Mouse (Mus musculus): Measurements from ENCODE around the gene Sdsl. TPM values are rescaled to one million over a fixed set of nuclear protein-coding genes. Genes with fewer than 3 reads are reported as not detected.

The Sdsl gene
- total and polyA plus RNA-seq, 2 experiments from 2014 or later, result 1.3 to 3.1 TPM

GRCm38 (mm10) chr5:120468830-120469229, 3.8 kb downstream of the Sdsl start:
- no peaks in the 10 kb centered on the region for H3K27me3 ChIP-seq (ENCODE audit: insufficient read depth, low read length)
- no peaks in the 10 kb centered on the region for H3K36me3 ChIP-seq (ENCODE audit: insufficient read depth)
- no peak for TF ChIP-seq CTCF (IDR thresholded peaks at IDR 0.05; ENCODE audit: low read depth)
- no peak overlapping the region for H3K9ac ChIP-seq
- no peaks in the 10 kb centered on the region for H3K9me3 ChIP-seq (ENCODE audit: low read length)
- 93% methylated on average over 6 of the region's 6 CpGs for WGBS
- no peak for DNase-seq
- H3K4me3 ChIP-seq (ENCODE audit: low read depth, low read length), result no peak overlapping the region
- no peak for ATAC-seq
- H3K4me2 ChIP-seq (ENCODE audit: low read depth), result no peak overlapping the region
- H3K4me1 ChIP-seq (ENCODE audit: insufficient read depth), result no peaks in the 10 kb centered on the region
- H3K27ac ChIP-seq (ENCODE audit: low read depth, low read length), result no peak overlapping the region

- Histone ChIP-seq H3K27ac (ENCODE audit: low read depth, low read length) (no peak overlapping the region), H3K9me3 (ENCODE audit: low read length) (no peaks in the 10 kb centered on the region), H3K27me3 (ENCODE audit: insufficient read depth, low read length) (no peaks in the 10 kb centered on the region), H3K4me3 (ENCODE audit: low read depth, low read length) (no peak overlapping the region), H3K4me1 (ENCODE audit: insufficient read depth) (no peaks in the 10 kb centered on the region), H3K9ac (no peak overlapping the region), H3K36me3 (ENCODE audit: insufficient read depth) (no peaks in the 10 kb centered on the region), H3K4me2 (ENCODE audit: low read depth) (no peak overlapping the region)
- no peak for TF ChIP-seq CTCF (IDR thresholded peaks at IDR 0.05; ENCODE audit: low read depth)
- ATAC-seq (no peak), DNase-seq (no peak)
- 90% methylated on average over 5 of the region's 5 CpGs for WGBS
These were observed 4.3 kb downstream of the Sdsl start for GRCm38 (mm10) chr5:120468336-120468735.

GRCm38 (mm10) chr5:120467026-120467425, 5.6 kb downstream of the Sdsl start:
- H3K36me3 ChIP-seq (ENCODE audit: insufficient read depth), result no peaks in the 10 kb centered on the region
- H3K9me3 ChIP-seq (ENCODE audit: low read length), result no peaks in the 10 kb centered on the region
- DNase-seq, result no peak
- no peak for ATAC-seq
- TF ChIP-seq CTCF (IDR thresholded peaks at IDR 0.05; ENCODE audit: low read depth), result peak; percentile 22; the same call in 1 of the 2 replicates
- H3K27ac ChIP-seq (ENCODE audit: low read depth, low read length), result no peak overlapping the region
- H3K9ac ChIP-seq, result no peak overlapping the region
- no peak overlapping the region for H3K4me2 ChIP-seq (ENCODE audit: low read depth)
- WGBS, result 9% methylated on average over 4 of the region's 4 CpGs
- no peaks in the 10 kb centered on the region for H3K4me1 ChIP-seq (ENCODE audit: insufficient read depth)
- H3K27me3 ChIP-seq (ENCODE audit: insufficient read depth, low read length), result no peaks in the 10 kb centered on the region
- no peak overlapping the region for H3K4me3 ChIP-seq (ENCODE audit: low read depth, low read length)

- Histone ChIP-seq H3K9me3 (ENCODE audit: low read length) (no peaks in the 10 kb centered on the region), H3K27me3 (ENCODE audit: insufficient read depth, low read length) (no peaks in the 10 kb centered on the region), H3K4me1 (ENCODE audit: insufficient read depth) (no peaks in the 10 kb centered on the region), H3K4me3 (ENCODE audit: low read depth, low read length) (no peak overlapping the region), H3K36me3 (ENCODE audit: insufficient read depth) (no peaks in the 10 kb centered on the region), H3K9ac (no peak overlapping the region), H3K4me2 (ENCODE audit: low read depth) (no peak overlapping the region), H3K27ac (ENCODE audit: low read depth, low read length) (no peak overlapping the region)
- DNase-seq (no peak), ATAC-seq (no peak)
- no peak for TF ChIP-seq CTCF (IDR thresholded peaks at IDR 0.05; ENCODE audit: low read depth)
- WGBS, result 58% methylated on average over 6 of the region's 6 CpGs
These were observed 6.8 kb downstream of the Sdsl start for GRCm38 (mm10) chr5:120465860-120466259.

DNA sequence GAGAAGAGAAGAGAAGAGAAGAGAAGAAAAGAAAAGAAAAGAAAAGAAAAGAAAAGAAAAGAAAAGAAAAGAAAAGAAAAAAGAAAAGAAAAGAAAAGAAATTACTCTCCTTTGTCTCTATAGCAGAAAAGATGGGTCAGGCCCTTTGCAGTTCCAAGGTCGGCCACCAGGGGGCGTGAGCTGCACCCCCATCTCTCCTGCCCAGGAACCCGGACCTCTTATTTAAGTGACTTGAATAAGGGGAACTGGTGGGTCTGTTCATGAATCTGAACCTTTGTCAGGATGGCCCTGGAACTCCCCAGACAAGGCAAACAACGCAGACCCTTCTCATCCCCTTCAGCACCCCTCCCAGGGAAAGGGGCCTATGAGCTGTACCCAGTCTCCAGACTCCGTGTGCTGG, 7.5 kb downstream of the Sdsl start:
- TF ChIP-seq CTCF (IDR thresholded peaks at IDR 0.05; ENCODE audit: low read depth), result peak; percentile 54
- H3K9ac ChIP-seq, result no peak overlapping the region
- ATAC-seq (no peak), DNase-seq (no peak)
- no peaks in the 10 kb centered on the region for H3K4me1 ChIP-seq (ENCODE audit: insufficient read depth)
- H3K27me3 ChIP-seq (ENCODE audit: insufficient read depth, low read length), result no peaks in the 10 kb centered on the region
- H3K4me3 ChIP-seq (ENCODE audit: low read depth, low read length), result no peak overlapping the region
- H3K4me2 ChIP-seq (ENCODE audit: low read depth), result no peak overlapping the region
- H3K36me3 ChIP-seq (ENCODE audit: insufficient read depth), result no peaks in the 10 kb centered on the region
- WGBS, result 42% methylated on average over 5 of the region's 5 CpGs
- H3K9me3 ChIP-seq (ENCODE audit: low read length), result no peaks in the 10 kb centered on the region
- H3K27ac ChIP-seq (ENCODE audit: low read depth, low read length), result no peak overlapping the region

DNA sequence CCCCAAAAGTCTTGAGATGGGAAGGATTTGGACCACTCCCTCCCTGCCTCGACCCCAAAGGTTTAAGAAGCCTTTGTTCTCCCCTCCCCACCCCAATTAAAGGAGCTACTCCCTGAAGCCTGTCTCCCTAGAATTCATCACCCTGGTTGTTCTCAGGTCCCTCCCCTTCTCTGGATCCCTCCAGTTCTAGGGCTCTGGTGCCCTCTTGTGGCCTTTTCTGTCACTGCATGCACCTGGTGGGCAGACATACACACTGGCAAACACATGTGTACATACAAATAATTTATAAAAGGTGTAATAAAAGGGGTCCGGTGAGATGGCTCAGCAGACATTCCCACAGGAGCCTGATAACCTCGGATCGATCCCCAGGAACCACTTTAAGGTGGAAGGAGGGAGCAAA, 8.3 kb downstream of the Sdsl start:
- TF ChIP-seq CTCF (IDR thresholded peaks at IDR 0.05; ENCODE audit: low read depth), result peak; percentile 69
- 83% methylated on average over 4 of the region's 4 CpGs for WGBS
- H3K36me3 ChIP-seq (ENCODE audit: insufficient read depth), result no peaks in the 10 kb centered on the region
- H3K27ac ChIP-seq (ENCODE audit: low read depth, low read length), result no peak overlapping the region
- no peaks in the 10 kb centered on the region for H3K27me3 ChIP-seq (ENCODE audit: insufficient read depth, low read length)
- H3K4me2 ChIP-seq (ENCODE audit: low read depth), result no peak overlapping the region
- ATAC-seq, result no peak
- DNase-seq, result no peak
- no peaks in the 10 kb centered on the region for H3K4me1 ChIP-seq (ENCODE audit: insufficient read depth)
- no peak overlapping the region for H3K9ac ChIP-seq
- no peaks in the 10 kb centered on the region for H3K9me3 ChIP-seq (ENCODE audit: low read length)
- no peak overlapping the region for H3K4me3 ChIP-seq (ENCODE audit: low read depth, low read length)

DNA sequence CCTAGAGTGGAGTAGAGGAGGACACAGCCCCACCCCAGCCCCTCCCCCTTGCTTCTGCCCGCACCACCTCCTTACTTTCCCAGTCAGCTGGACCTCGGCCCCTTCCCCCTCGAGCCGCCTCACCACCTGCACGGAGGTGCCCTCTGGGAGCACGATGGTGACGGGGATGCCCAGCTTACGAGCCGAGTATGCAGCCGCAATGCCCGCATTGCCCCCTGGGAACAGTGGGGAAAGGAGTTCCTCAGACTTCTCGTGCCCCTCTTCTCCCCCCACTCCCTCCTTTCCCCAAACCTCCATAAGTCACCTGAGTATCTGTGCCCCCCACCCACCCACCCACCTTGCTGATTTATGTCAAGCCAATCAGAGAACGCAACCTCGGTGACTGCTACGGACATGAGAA, 10.7 kb downstream of the Sdsl start:
- no peak overlapping the region for H3K27ac ChIP-seq (ENCODE audit: low read depth, low read length)
- no peak for TF ChIP-seq CTCF (IDR thresholded peaks at IDR 0.05; ENCODE audit: low read depth)
- 82% methylated on average over 15 of the region's 15 CpGs for WGBS
- H3K4me3 ChIP-seq (ENCODE audit: low read depth, low read length), result no peak overlapping the region
- H3K4me2 ChIP-seq (ENCODE audit: low read depth), result no peak overlapping the region
- ATAC-seq (no peak), DNase-seq (no peak)
- H3K27me3 ChIP-seq (ENCODE audit: insufficient read depth, low read length), result no peaks in the 10 kb centered on the region
- no peak overlapping the region for H3K9ac ChIP-seq
- H3K36me3 ChIP-seq (ENCODE audit: insufficient read depth), result no peaks in the 10 kb centered on the region
- no peaks in the 10 kb centered on the region for H3K9me3 ChIP-seq (ENCODE audit: low read length)
- H3K4me1 ChIP-seq (ENCODE audit: insufficient read depth), result no peaks in the 10 kb centered on the region

- no peak for ATAC-seq
- no peaks in the 10 kb centered on the region for H3K36me3 ChIP-seq (ENCODE audit: insufficient read depth)
- no peaks in the 10 kb centered on the region for H3K9me3 ChIP-seq (ENCODE audit: low read length)
- TF ChIP-seq CTCF (IDR thresholded peaks at IDR 0.05; ENCODE audit: low read depth), result no peak
- DNase-seq, result no peak
- no peak overlapping the region for H3K9ac ChIP-seq
- no peak overlapping the region for H3K4me3 ChIP-seq (ENCODE audit: low read depth, low read length)
- H3K27me3 ChIP-seq (ENCODE audit: insufficient read depth, low read length), result no peaks in the 10 kb centered on the region
- H3K27ac ChIP-seq (ENCODE audit: low read depth, low read length), result no peak overlapping the region
- no peaks in the 10 kb centered on the region for H3K4me1 ChIP-seq (ENCODE audit: insufficient read depth)
- no peak overlapping the region for H3K4me2 ChIP-seq (ENCODE audit: low read depth)
- 79% methylated on average over 10 of the region's 10 CpGs for WGBS
These were observed 13.5 kb downstream of the Sdsl start for GRCm38 (mm10) chr5:120459133-120459532.

Data from forebrain, postnatal 0 days (tissue).